Mouse (Mus musculus) cerebellum, adult 8-10 months (tissue): ENCODE measurements around the gene March5.

ENCODE experiments used
- DNase-seq: peaks from one replicate; pipeline ENCODE4 v3.0.0; 2022

Gene March5

DNA sequence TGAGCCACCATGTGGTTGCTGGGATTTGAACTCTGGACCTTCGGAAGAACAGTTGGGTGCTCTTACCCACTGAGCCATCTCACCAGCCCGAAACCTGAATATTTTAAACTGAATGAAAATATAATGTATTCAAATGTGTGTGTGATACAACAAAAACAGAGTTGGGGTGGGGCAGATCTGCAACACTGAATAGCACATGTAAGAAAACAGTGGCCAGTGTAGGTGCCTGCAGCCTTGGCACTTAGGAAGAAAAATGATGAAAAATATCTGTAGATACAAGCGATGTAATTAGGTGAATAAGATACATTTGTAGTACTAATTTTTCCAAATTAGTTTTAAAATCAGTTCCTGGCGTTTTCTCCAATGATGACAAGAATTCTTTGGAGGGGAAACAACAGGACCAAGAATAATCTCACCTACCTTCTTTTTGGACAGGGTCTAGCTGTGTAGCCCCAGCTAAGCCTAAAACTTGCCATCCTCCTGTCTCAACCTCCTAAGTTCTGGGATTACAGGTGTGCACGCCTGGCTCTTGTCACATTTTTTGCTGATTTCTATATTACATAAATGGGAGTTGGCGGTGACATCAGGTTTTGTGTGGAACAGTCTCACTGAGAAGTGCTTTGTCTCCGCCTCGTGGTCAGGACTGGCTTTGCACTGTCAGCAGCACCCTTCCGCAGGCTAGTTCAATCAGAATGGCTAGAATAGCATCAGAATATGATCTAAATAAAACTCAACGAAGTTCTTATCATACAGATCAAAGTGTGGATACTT is 58.2 kb downstream of the March5 start:
- DNase-seq = peak; percentile 97

GRCm38 (mm10) chr19:37269106-37269505 is 61.8 kb downstream of the March5 start:
- DNase-seq = no peak
